Mouse (Mus musculus) forebrain, embryonic 15.5 days (tissue): ENCODE results near the gene Sar1b. TPM values are rescaled to one million over a fixed set of nuclear protein-coding genes. Genes with fewer than 3 reads are reported as not detected.
A peak's percentile ranks its signal among the peaks of the same experiment; 100 is the strongest.
"Not testable (repeated sequence)": the region's sequence is repeated elsewhere in the genome, so short reads cannot be mapped to it uniquely, and the experiment has no call there.

Experiments
- ATAC-seq: fragments of 200-750 bp; cut with Nextera tagmentation; replicated peaks from 2 replicates; pipeline ENCODE4 v1.8.0; 2017; ENCODE audit warnings: mild to moderate bottlenecking, moderate TSS enrichment, moderate library complexity
- H3K27ac ChIP-seq: fragments of 300-500 bp; sonication (generic); replicated peaks from 2 replicates; pipeline ENCODE4 v1.5.1; 2015; ENCODE audit warnings: mild to moderate bottlenecking, inconsistent platforms
- H3K27me3 ChIP-seq: fragments of 300-500 bp; sonication (generic); 2 replicates; pipeline ENCODE4 v1.6.1; 2015; ENCODE audit warnings: inconsistent platforms
- H3K36me3 ChIP-seq: fragments of 300-500 bp; sonication (generic); 2 replicates; pipeline ENCODE4 v1.6.1; 2015; ENCODE audit warnings: mild to moderate bottlenecking, inconsistent platforms
- H3K4me1 ChIP-seq: fragments of 300-500 bp; sonication (generic); 2 replicates; pipeline ENCODE4 v1.6.1; 2015; ENCODE audit warnings: inconsistent platforms
- H3K4me2 ChIP-seq: fragments of 300-500 bp; sonication (generic); replicated peaks from 2 replicates; pipeline ENCODE4 v1.6.1; 2015; ENCODE audit warnings: mild to moderate bottlenecking, inconsistent platforms
- H3K4me3 ChIP-seq: fragments of 300-500 bp; sonication (generic); 2 replicates; pipeline ENCODE4 v1.5.1; 2015; ENCODE audit warnings: mild to moderate bottlenecking, inconsistent platforms
- H3K9ac ChIP-seq: fragments of 300-500 bp; sonication (generic); replicated peaks from 2 replicates; pipeline ENCODE4 v1.6.1; 2015; ENCODE audit warnings: mild to moderate bottlenecking, inconsistent platforms
- H3K9me3 ChIP-seq: fragments of 300-500 bp; sonication (generic); 2 replicates; pipeline ENCODE4 v1.6.1; 2016; ENCODE audit warnings: inconsistent platforms
- WGBS: fragments of 180-500 bp; shearing (Covaris S2); methylation state at CpG from one replicate; pipeline ENCODE4 v1.1.7; 2015; ENCODE audit warnings: mixed read lengths; 5-methylcytosine and 5-hydroxymethylcytosine counted together
- polyA plus RNA-seq: library from polyadenylated mRNA; unstranded; fragments of >200 nt; fragmentation: Nextera tagmentation; extraction: Ambion mirVana; gene quantifications from 2 replicates; pipeline ENCODE4 v1.2.1, GENCODE M21; 2015

Gene Sar1b
- 145 and 151 TPM in 2 replicates for polyA plus RNA-seq

- peak within 1 kb of the TSS; percentile 82 for H3K9ac ChIP-seq
- no peak within 1 kb of the TSS for H3K27ac ChIP-seq
- H3K4me2 ChIP-seq, result peak within 1 kb of the TSS; percentile 70
- no peaks in the 10 kb centered on the region for H3K9me3 ChIP-seq
- ATAC-seq, result peak; percentile 94
- peak within 1 kb of the TSS; percentile 96 for H3K4me3 ChIP-seq
- WGBS, result under 1% methylated on average over 30 of the region's 30 CpGs
- peaks cover 13% of the 10 kb centered on the region for H3K4me1 ChIP-seq
- no peaks in the 10 kb centered on the region for H3K27me3 ChIP-seq
- H3K36me3 ChIP-seq, result no peaks in the 10 kb centered on the region
Measured at GRCm38 (mm10) chr11:51763213-51763907, at the start of gene Sar1b, which contains the start of gene Sec24a. TSS of gene Sar1b (plus strand) at chr11:51763687. TSS of gene Sec24a (minus strand) at chr11:51763634.

DNA sequence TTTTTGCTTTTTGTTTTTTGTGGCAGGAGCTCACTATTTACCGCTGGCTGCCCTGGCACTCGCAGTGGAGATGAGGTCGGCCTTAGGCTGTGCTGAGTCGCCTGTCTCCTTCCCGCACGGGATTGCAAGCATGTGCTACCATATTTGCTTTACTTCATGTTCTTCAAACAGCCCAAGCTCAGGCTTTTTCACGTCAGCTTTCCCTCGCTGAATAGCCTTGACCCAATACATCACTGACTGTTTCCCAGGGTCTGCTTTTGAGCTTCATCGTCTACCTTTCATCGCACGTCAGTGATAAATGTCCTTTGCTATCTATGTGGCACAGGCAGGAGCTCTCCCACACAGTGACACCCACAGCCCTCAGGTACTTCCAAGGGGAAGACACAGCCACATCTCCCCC is 42.4 kb upstream of the Sar1b start:
- H3K9me3 ChIP-seq, result no peaks in the 10 kb centered on the region
- H3K4me1 ChIP-seq, result no peaks in the 10 kb centered on the region
- H3K36me3 ChIP-seq, result peaks cover 70% of the 10 kb centered on the region
- H3K4me2 ChIP-seq, result no peak overlapping the region
- no peak overlapping the region for H3K27ac ChIP-seq
- H3K9ac ChIP-seq, result no peak overlapping the region
- no peak overlapping the region for H3K4me3 ChIP-seq
- no peaks in the 10 kb centered on the region for H3K27me3 ChIP-seq
- 96% methylated on average over 11 of the region's 11 CpGs for WGBS
- ATAC-seq, result no peak

- no peaks in the 10 kb centered on the region for H3K9me3 ChIP-seq
- H3K9ac ChIP-seq, result no peak overlapping the region
- 82% methylated on average over 1 of the region's 1 CpGs for WGBS
- H3K27ac ChIP-seq, result no peak overlapping the region
- no peak for ATAC-seq
- no peak overlapping the region for H3K4me2 ChIP-seq
- H3K27me3 ChIP-seq, result no peaks in the 10 kb centered on the region
- H3K4me3 ChIP-seq, result no peak overlapping the region
- no peaks in the 10 kb centered on the region for H3K4me1 ChIP-seq
- H3K36me3 ChIP-seq, result peaks cover 38% of the 10 kb centered on the region
Measured at GRCm38 (mm10) chr11:51732883-51733282, 30.6 kb upstream of the Sar1b start.

GRCm38 (mm10) chr11:51734218-51734617 is 29.3 kb upstream of the Sar1b start:
- H3K4me2 ChIP-seq, H3K27me3 ChIP-seq, H3K4me3 ChIP-seq, H3K9me3 ChIP-seq, ATAC-seq, H3K4me1 ChIP-seq, H3K9ac ChIP-seq, H3K27ac ChIP-seq: not testable (repeated sequence)
- WGBS, result 97% methylated on average over 13 of the region's 13 CpGs
- peaks cover 37% of the 10 kb centered on the region for H3K36me3 ChIP-seq

DNA sequence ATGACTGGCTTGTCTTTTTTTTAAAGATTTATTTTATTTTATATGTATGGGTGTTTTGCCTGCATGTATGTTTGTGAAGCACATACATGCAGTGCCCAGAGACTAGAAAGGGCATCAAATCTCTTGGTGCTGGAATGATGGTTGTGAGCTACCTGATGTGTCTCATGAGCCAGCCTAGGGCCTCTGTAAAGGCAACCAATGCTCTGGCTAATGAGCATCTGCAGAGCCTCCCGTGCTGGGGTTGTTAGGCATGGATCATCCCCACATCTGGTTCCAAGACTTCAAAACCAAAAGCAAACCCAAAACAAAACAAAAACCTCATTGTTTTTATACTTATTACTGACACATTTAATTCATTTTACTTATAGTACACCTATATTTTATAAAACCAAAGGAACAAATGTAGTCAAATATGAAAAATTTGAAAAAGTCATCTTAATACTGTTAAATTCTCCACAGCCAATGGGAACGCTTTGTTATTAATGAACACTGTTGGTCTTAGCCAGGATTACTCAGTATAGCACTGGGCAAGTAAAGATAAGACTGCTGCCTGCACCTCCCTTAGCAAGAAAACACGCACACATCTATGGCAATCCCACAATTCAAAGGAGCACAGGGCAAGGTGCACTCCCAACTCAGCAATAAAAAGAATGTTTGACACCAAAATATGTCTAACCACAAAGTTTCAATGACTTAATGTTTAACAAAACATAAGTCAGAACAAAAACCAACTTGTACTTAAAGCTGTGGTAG is 24.7 kb upstream of the Sar1b start:
- Histone ChIP-seq H3K27me3 (no peaks in the 10 kb centered on the region), H3K9ac (no peak overlapping the region), H3K36me3 (peaks cover 35% of the 10 kb centered on the region), H3K4me1 (no peaks in the 10 kb centered on the region), H3K4me2 (no peak overlapping the region), H3K4me3 (no peak overlapping the region), H3K27ac (no peak overlapping the region), H3K9me3 (no peaks in the 10 kb centered on the region)
- 87% methylated on average over 3 of the region's 3 CpGs for WGBS
- no peak for ATAC-seq

DNA sequence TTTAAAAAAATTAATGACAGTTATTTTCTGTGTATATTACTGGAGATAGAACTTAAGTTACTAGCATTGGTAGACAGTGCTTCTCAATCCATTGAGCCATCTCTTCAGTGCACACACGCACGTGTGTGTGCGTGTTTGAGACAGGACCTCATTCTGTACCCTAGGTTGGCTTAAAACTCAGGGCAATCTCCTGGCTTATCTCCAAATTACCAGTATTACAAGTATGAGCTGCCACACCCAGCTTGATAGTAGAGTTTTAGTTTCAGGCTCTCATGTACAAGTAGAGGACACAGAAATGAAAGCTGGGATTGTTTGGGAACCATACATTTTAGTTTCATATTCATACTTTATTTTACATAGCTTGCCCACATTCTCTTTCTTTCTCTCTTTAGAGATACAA is 22.8 kb upstream of the Sar1b start:
- ATAC-seq, result no peak
- Histone ChIP-seq H3K27ac (no peak overlapping the region), H3K36me3 (peaks cover 31% of the 10 kb centered on the region), H3K4me2 (no peak overlapping the region), H3K9ac (no peak overlapping the region), H3K4me1 (no peaks in the 10 kb centered on the region), H3K27me3 (no peaks in the 10 kb centered on the region), H3K4me3 (no peak overlapping the region), H3K9me3 (no peaks in the 10 kb centered on the region)
- 99% methylated on average over 3 of the region's 3 CpGs for WGBS

- Histone ChIP-seq H3K27me3 (no peaks in the 10 kb centered on the region), H3K4me1 (no peaks in the 10 kb centered on the region), H3K9ac (no peak overlapping the region), H3K36me3 (peaks cover 27% of the 10 kb centered on the region), H3K27ac (no peak overlapping the region), H3K4me2 (no peak overlapping the region), H3K9me3 (no peaks in the 10 kb centered on the region), H3K4me3 (no peak overlapping the region)
- 71% methylated on average over 1 of the region's 1 CpGs for WGBS
- no peak for ATAC-seq
Measured at GRCm38 (mm10) chr11:51746096-51746495, 17.4 kb upstream of the Sar1b start.

- H3K27me3 ChIP-seq, H3K9me3 ChIP-seq, H3K36me3 ChIP-seq, H3K4me3 ChIP-seq, H3K4me2 ChIP-seq, H3K9ac ChIP-seq, H3K27ac ChIP-seq, ATAC-seq: not testable (repeated sequence)
- H3K4me1 ChIP-seq, result peaks cover 25% of the 10 kb centered on the region
- WGBS, result 78% methylated on average over 6 of the region's 6 CpGs
Measured at GRCm38 (mm10) chr11:51751623-51752225, 11.8 kb upstream of the Sar1b start.

GRCm38 (mm10) chr11:51755621-51756311 is 7.7 kb upstream of the Sar1b start:
- peak overlapping the region; percentile 87 for H3K4me3 ChIP-seq
- no peaks in the 10 kb centered on the region for H3K27me3 ChIP-seq
- peak overlapping the region; percentile 77 for H3K4me2 ChIP-seq
- peak overlapping the region; percentile 54 for H3K27ac ChIP-seq
- no peaks in the 10 kb centered on the region for H3K36me3 ChIP-seq
- peak overlapping the region; percentile 93 for H3K9ac ChIP-seq
- ATAC-seq, result peak; percentile 82
- no peaks in the 10 kb centered on the region for H3K9me3 ChIP-seq
- H3K4me1 ChIP-seq, result peaks cover 29% of the 10 kb centered on the region
- WGBS, result under 1% methylated on average over 46 of the region's 46 CpGs

DNA sequence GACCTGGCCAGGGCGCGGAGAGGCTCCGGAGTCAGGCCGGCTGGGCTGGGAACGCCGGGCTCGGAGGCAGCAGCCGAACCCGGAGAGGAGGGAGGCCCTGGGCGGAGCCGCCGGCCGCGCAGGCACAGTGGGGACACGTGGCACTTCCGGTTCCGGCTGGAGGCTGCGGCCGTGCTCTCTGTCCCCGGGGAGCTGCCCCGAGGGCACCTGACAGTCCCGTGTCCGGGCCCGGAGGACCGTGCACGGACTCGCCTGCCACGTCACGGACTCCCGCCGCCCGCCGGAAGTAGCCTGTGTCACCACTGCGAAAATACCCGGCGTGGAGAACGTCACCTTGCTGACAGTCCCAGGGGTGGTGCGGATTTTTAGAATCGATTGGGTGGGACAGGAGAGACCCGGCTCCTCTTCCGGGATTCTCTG is 7.1 kb upstream of the Sar1b start:
- Histone ChIP-seq H3K4me2 (peak overlapping the region; percentile 77), H3K4me1 (peaks cover 29% of the 10 kb centered on the region), H3K27me3 (no peaks in the 10 kb centered on the region), H3K9ac (peak overlapping the region; percentile 93), H3K27ac (peak overlapping the region; percentile 54), H3K36me3 (no peaks in the 10 kb centered on the region), H3K4me3 (peak overlapping the region; percentile 87), H3K9me3 (no peaks in the 10 kb centered on the region)
- ATAC-seq, result peak; percentile 99
- WGBS, result 0% methylated on average over 38 of the region's 41 CpGs

GRCm38 (mm10) chr11:51757023-51757422 is 6.5 kb upstream of the Sar1b start:
- Histone ChIP-seq H3K4me1 (peaks cover 29% of the 10 kb centered on the region), H3K36me3 (no peaks in the 10 kb centered on the region), H3K27me3 (no peaks in the 10 kb centered on the region), H3K4me3 (peak overlapping the region; percentile 87), H3K27ac (peak overlapping the region; percentile 54; the same call in 1 of the 2 replicates), H3K4me2 (peak overlapping the region; percentile 77), H3K9ac (peak overlapping the region; percentile 93), H3K9me3 (no peaks in the 10 kb centered on the region)
- no peak for ATAC-seq
- 75% methylated on average over 11 of the region's 11 CpGs for WGBS

- no peak overlapping the region for H3K27ac ChIP-seq
- H3K4me1 ChIP-seq, result peaks cover 29% of the 10 kb centered on the region
- H3K36me3 ChIP-seq, result no peaks in the 10 kb centered on the region
- H3K27me3 ChIP-seq, result no peaks in the 10 kb centered on the region
- H3K4me2 ChIP-seq, result no peak overlapping the region
- no peak overlapping the region for H3K4me3 ChIP-seq
- H3K9ac ChIP-seq, result no peak overlapping the region
- 92% methylated on average over 5 of the region's 5 CpGs for WGBS
- H3K9me3 ChIP-seq, result no peaks in the 10 kb centered on the region
- ATAC-seq, result no peak
Measured at GRCm38 (mm10) chr11:51757625-51758024, 5.9 kb upstream of the Sar1b start.
